Mouse (Mus musculus) right cerebral cortex, adult 18-20 months (tissue): ENCODE measurements at regions not wholly inside any gene's neighbourhood (a gene's known extent, or its start where the extent isn't known, plus 50 kb on each side); places are given as distances from the start of the nearest gene placed in this dataset.
A peak's percentile ranks its signal among the peaks of the same experiment; 100 is the strongest.
"Not testable (repeated sequence)": the region's sequence is repeated elsewhere in the genome, so short reads cannot be mapped to it uniquely, and the experiment has no call there.

Source experiments
- DNase-seq: peaks from one replicate; pipeline ENCODE4 v3.0.0; 2022; ENCODE audit warnings: mixed read lengths

DNA sequence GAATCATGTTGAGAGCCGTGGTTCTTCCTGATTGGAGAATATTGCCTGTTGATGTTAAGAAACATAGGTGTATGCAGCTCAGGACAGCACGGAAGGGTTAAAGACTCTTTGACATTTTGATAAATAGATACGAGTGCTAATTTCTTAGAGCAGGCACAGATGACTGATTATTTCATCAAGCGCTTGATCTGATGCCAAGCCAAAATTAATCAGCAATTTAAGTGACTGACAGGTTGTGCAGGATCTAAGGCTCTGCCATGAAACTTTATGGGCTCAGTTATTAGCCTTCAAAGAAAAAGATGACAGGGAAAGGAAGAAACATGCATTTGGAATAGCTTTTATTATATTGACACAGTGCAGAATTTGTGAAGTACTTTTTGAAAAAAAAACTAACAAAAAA, 157.2 kb upstream of the Gje1 start:
- no peak for DNase-seq

DNA sequence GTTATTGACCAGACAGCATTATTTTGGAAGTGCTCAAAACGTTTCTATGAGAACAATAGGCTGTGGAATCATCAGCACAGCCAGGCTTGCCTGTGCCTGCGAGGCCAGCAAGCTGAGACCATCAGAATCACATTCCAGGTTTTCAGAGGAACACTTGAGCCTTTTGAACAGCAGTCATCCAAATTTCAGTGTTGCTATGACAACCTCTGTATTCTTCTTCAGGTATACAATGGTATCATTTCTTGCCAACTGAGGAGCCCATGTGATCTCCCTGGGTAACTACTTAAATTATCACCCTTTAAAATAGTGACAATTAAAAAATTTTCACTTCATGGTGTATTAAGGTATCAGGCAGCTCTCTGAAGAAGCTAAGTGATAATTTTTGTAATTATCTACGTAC, 143.2 kb upstream of the Gje1 start:
- DNase-seq = no peak

DNA sequence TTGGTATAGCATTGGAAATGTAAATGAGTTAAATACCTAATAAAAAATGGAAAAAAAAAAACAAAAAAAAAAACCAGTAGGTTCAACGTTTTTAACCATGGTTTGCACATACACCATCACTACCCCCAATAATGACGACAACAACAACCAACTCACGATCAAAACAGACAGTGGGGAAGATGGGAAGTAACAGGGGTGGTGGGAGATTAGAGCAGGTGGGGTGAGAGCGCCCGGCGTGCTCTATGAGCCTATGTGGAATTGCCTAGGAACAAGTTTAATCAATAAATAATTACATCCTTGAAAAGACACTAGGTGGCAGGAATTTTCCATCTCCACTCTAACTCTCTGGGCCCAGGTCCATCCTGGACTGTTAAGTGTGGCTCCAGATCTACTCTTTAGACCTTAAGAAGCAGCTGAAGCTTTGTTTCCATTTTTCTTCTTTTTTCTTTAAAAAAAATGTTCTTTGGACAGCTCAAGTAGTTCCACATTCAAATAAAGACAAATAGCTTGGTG, 142.2 kb upstream of the Gje1 start:
- DNase-seq = no peak

DNA sequence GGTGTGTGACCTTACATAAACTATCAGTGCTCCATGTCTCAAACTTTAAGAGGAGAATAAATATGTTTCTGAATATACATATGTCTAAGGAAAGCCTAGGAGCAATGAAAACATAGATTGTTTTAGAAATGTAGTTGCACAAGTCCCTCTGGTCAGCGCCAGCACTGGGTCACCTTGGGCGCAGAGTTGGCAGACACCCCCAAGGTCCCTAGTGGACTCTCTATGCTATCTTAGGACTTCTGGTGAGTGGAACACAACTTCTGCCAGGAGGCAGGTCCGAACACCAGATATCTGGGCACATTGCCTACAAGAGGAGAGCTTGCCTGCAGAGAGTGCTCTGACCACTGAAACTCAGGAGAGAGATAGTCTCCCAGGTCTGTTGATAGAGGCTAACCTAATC, 128.6 kb upstream of the Gje1 start:
- not testable (repeated sequence) for DNase-seq

DNA sequence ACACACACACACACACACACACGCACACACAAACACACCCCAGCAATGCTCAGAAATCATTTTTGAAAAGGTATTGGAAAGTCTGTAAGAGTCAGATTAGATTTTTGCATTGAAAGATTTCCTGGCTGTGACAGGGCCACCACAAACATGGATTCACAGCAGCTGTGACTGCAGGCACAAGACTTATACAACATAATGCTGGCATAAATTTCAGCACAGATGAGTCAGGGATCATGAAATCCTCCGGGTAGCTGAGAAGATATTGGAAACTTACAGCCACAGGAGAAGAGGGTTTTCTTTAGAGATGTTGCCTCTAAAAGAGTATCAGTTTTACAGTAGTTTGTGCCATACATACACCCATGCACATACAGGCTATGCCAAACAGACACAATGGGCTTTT, 127.0 kb upstream of the Gje1 start:
- peak; percentile 7 for DNase-seq
